Mouse (Mus musculus): Measurements from ENCODE around the gene Ugcg. TPM values are rescaled to one million over a fixed set of nuclear protein-coding genes. Genes with fewer than 3 reads are reported as not detected.

Gene Ugcg
- total and polyA plus RNA-seq, 2 experiments from 2014 or later = 6.2 to 19.2 TPM

GRCm38 (mm10) chr4:59239312-59239728 lies 50.3 kb downstream of the Ugcg start:
- 13% methylated on average over 9 of the region's 9 CpGs for WGBS
- TF ChIP-seq CTCF (IDR thresholded peaks at IDR 0.05; ENCODE audit: low read depth) (no peak), EP300 (IDR thresholded peaks at IDR 0.05; ENCODE audit: low read depth) (no peak)
- ATAC-seq (ENCODE audit: insufficient read depth, low read depth) (peak; percentile 79), DNase-seq (ENCODE audit: low spot score) (peak; percentile 84)
- Histone ChIP-seq H3K9me3 (replicated peaks; ENCODE audit: control insufficient read depth, low read length) (no peaks in the 10 kb centered on the region), H3K27ac (ENCODE audit: low read depth) (peak overlapping the region; percentile 32; the same call in 1 of the 2 replicates), H3K9ac (replicated peaks; ENCODE audit: low read depth, low read length) (no peak overlapping the region), H3K4me2 (ENCODE audit: low read depth, low read length) (peak overlapping the region; percentile 38), H3K4me1 (ENCODE audit: control insufficient read depth, insufficient read depth) (no peaks in the 10 kb centered on the region; the same call in 1 of the 2 replicates), H3K36me3 (replicated peaks; ENCODE audit: control insufficient read depth, insufficient read depth, low read length) (no peaks in the 10 kb centered on the region), H3K4me3 (ENCODE audit: low read depth, low read length) (0 out of 2 replicates have a peak overlapping the region, but pooled peaks have one; percentile 7), H3K27me3 (ENCODE audit: control insufficient read depth, insufficient read depth, low read length) (no peaks in the 10 kb centered on the region)

- no peak overlapping the region for H3K4me2 ChIP-seq (ENCODE audit: low read depth, low read length)
- ATAC-seq (ENCODE audit: insufficient read depth, low read depth) (no peak), DNase-seq (ENCODE audit: low spot score) (no peak)
- no peaks in the 10 kb centered on the region for H3K36me3 ChIP-seq (replicated peaks; ENCODE audit: control insufficient read depth, insufficient read depth, low read length)
- H3K4me3 ChIP-seq (ENCODE audit: low read depth, low read length) = no peak overlapping the region
- WGBS = 93% methylated on average over 9 of the region's 9 CpGs
- H3K4me1 ChIP-seq (ENCODE audit: control insufficient read depth, insufficient read depth) = no peaks in the 10 kb centered on the region; the same call in none of the 2 replicates
- TF ChIP-seq CTCF (IDR thresholded peaks at IDR 0.05; ENCODE audit: low read depth) (no peak), EP300 (IDR thresholded peaks at IDR 0.05; ENCODE audit: low read depth) (no peak)
- no peak overlapping the region for H3K9ac ChIP-seq (replicated peaks; ENCODE audit: low read depth, low read length)
- H3K27ac ChIP-seq (ENCODE audit: low read depth) = no peak overlapping the region
- no peaks in the 10 kb centered on the region for H3K27me3 ChIP-seq (ENCODE audit: control insufficient read depth, insufficient read depth, low read length)
- H3K9me3 ChIP-seq (replicated peaks; ENCODE audit: control insufficient read depth, low read length) = no peaks in the 10 kb centered on the region
These were observed 51.1 kb downstream of the Ugcg start for GRCm38 (mm10) chr4:59240160-59240559.

GRCm38 (mm10) chr4:59241096-59241495 lies 52.0 kb downstream of the Ugcg start:
- Histone ChIP-seq H3K27me3 (ENCODE audit: control insufficient read depth, insufficient read depth, low read length) (no peaks in the 10 kb centered on the region), H3K36me3 (replicated peaks; ENCODE audit: control insufficient read depth, insufficient read depth, low read length) (no peaks in the 10 kb centered on the region), H3K4me3 (ENCODE audit: low read depth, low read length) (no peak overlapping the region), H3K9ac (replicated peaks; ENCODE audit: low read depth, low read length) (no peak overlapping the region), H3K4me1 (ENCODE audit: control insufficient read depth, insufficient read depth) (no peaks in the 10 kb centered on the region; the same call in none of the 2 replicates), H3K4me2 (ENCODE audit: low read depth, low read length) (no peak overlapping the region), H3K9me3 (replicated peaks; ENCODE audit: control insufficient read depth, low read length) (no peaks in the 10 kb centered on the region), H3K27ac (ENCODE audit: low read depth) (no peak overlapping the region)
- WGBS = 91% methylated on average over 4 of the region's 4 CpGs
- TF ChIP-seq CTCF (IDR thresholded peaks at IDR 0.05; ENCODE audit: low read depth) (no peak), EP300 (IDR thresholded peaks at IDR 0.05; ENCODE audit: low read depth) (no peak)
- ATAC-seq (ENCODE audit: insufficient read depth, low read depth) = no peak
- no peak for DNase-seq (ENCODE audit: low spot score)

- no peak for ATAC-seq (ENCODE audit: insufficient read depth, low read depth)
- Histone ChIP-seq H3K4me3 (ENCODE audit: low read depth, low read length) (no peak overlapping the region), H3K27ac (ENCODE audit: low read depth) (no peak overlapping the region), H3K27me3 (ENCODE audit: control insufficient read depth, insufficient read depth, low read length) (no peaks in the 10 kb centered on the region), H3K9ac (replicated peaks; ENCODE audit: low read depth, low read length) (no peak overlapping the region), H3K4me1 (ENCODE audit: control insufficient read depth, insufficient read depth) (no peaks in the 10 kb centered on the region; the same call in none of the 2 replicates), H3K9me3 (replicated peaks; ENCODE audit: control insufficient read depth, low read length) (no peaks in the 10 kb centered on the region), H3K4me2 (ENCODE audit: low read depth, low read length) (no peak overlapping the region), H3K36me3 (replicated peaks; ENCODE audit: control insufficient read depth, insufficient read depth, low read length) (no peaks in the 10 kb centered on the region)
- TF ChIP-seq EP300 (IDR thresholded peaks at IDR 0.05; ENCODE audit: low read depth) = no peak
- no peak for TF ChIP-seq CTCF (IDR thresholded peaks at IDR 0.05; ENCODE audit: low read depth)
- no peak for DNase-seq (ENCODE audit: low spot score)
- 92% methylated on average over 3 of the region's 3 CpGs for WGBS
These were observed 53.2 kb downstream of the Ugcg start for GRCm38 (mm10) chr4:59242221-59242620.

GRCm38 (mm10) chr4:59243802-59244493 lies 54.9 kb downstream of the Ugcg start:
- no peak overlapping the region for H3K4me2 ChIP-seq (ENCODE audit: low read depth, low read length)
- TF ChIP-seq CTCF (IDR thresholded peaks at IDR 0.05; ENCODE audit: low read depth) (no peak), EP300 (IDR thresholded peaks at IDR 0.05; ENCODE audit: low read depth) (no peak)
- H3K4me3 ChIP-seq (ENCODE audit: low read depth, low read length) = no peak overlapping the region
- 80% methylated on average over 7 of the region's 7 CpGs for WGBS
- no peaks in the 10 kb centered on the region for H3K27me3 ChIP-seq (ENCODE audit: control insufficient read depth, insufficient read depth, low read length)
- no peak for DNase-seq (ENCODE audit: low spot score)
- no peaks in the 10 kb centered on the region for H3K36me3 ChIP-seq (replicated peaks; ENCODE audit: control insufficient read depth, insufficient read depth, low read length)
- no peaks in the 10 kb centered on the region for H3K9me3 ChIP-seq (replicated peaks; ENCODE audit: control insufficient read depth, low read length)
- ATAC-seq (ENCODE audit: insufficient read depth, low read depth) = no peak
- no peak overlapping the region for H3K9ac ChIP-seq (replicated peaks; ENCODE audit: low read depth, low read length)
- H3K27ac ChIP-seq (ENCODE audit: low read depth) = no peak overlapping the region
- no peaks in the 10 kb centered on the region; the same call in 1 of the 2 replicates for H3K4me1 ChIP-seq (ENCODE audit: control insufficient read depth, insufficient read depth)
